Mouse (Mus musculus): Measurements from ENCODE around the gene 4930447C04Rik.

GRCm38 (mm10) chr12:72953858-72954257 lies 13.3 kb upstream of the 4930447C04Rik start:
- TF ChIP-seq POLR2A (IDR thresholded peaks at IDR 0.05; ENCODE audit: extremely low read depth, insufficient read depth, low read length) (no peak), CTCF (IDR thresholded peaks at IDR 0.05; ENCODE audit: low read depth, low read length) (no peak)

Data from liver, adult 2 months (tissue).